Mouse (Mus musculus): ENCODE data around the gene Trim2. TPM values are rescaled to one million over a fixed set of nuclear protein-coding genes. Genes with fewer than 3 reads are reported as not detected.

The Trim2 gene
- polyA plus RNA-seq, 1 experiment from 2014 or later: 159 TPM

DNA sequence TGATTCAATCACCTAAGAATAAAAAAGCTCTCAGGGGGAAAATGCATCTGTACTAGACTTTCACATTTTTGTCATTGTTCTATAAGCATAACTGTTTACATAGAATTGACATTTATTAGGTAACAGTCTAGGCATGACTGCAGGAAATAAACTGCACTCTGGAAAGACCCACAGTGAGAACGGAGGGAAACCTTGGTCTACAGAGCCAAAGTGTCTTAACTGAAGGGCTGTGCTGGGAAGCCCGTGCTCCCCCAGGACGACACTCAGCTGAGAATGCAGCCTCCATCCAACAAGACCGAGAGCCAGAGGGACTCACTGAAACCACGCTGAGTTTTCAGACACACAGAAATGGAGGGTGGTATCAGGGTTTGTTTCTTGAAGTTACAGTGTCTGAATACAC, 175.9 kb downstream of the Trim2 start:
- Histone ChIP-seq H3K27ac (no peak overlapping the region), H3K27me3 (replicated peaks) (no peaks in the 10 kb centered on the region), H3K4me2 (no peak overlapping the region), H3K36me3 (replicated peaks) (no peaks in the 10 kb centered on the region), H3K4me1 (no peaks in the 10 kb centered on the region), H3K4me3 (no peak overlapping the region), H3K9ac (no peak overlapping the region), H3K9me3 (no peaks in the 10 kb centered on the region)
- WGBS: 59% methylated on average over 5 of the region's 5 CpGs
- no peak for ATAC-seq (replicated peaks)

DNA sequence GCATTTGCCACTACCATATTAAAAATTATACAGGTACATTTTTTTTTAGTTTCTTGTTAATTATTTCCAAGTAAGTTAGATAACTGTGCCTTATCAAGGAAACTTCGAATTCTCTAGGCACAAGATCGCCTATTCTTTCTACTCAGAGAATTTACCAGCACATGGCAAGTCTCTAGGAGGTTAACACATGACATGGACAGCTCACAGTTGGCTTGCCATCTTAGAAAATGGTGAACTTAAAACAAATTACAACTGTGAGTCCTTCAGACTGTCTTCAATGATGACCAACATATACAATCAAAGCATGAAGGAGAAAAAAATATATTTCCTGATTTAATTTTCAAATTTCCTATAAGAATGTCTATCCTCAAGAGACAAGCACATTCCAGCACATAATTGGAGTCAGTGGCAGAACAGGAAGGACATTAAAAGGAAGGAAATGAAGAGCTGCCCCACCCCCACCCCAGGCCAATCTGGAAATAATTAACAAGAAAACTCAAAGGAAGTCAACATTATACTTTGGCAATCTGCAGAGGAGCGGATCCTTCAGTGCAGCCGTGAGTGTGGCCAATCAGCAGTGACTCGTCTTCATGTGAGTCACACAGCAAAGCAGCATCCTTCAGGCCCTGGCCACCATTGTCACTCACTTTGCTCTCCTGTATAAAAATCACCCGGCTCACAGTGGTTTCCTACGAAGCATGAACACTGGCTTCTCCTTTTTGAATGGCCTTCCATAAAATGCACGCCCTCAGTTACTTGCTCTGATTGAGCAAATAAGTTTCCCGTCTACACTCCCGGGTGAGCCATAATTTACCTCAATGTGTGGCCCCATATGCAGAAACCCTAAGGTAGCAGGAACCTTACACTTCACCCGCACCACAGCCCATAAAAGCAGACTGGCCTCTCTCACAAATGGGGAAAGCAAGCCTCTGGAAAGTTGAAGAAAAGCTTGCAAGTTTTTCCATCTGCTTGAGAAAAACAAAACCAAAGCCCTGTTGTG, 177.5 kb downstream of the Trim2 start:
- Histone ChIP-seq H3K4me1 (no peaks in the 10 kb centered on the region), H3K9ac (no peak overlapping the region), H3K4me3 (no peak overlapping the region), H3K27me3 (replicated peaks) (no peaks in the 10 kb centered on the region), H3K4me2 (no peak overlapping the region), H3K27ac (no peak overlapping the region), H3K36me3 (replicated peaks) (no peaks in the 10 kb centered on the region), H3K9me3 (no peaks in the 10 kb centered on the region)
- ATAC-seq (replicated peaks): no peak
- WGBS: 81% methylated on average over 11 of the region's 11 CpGs

DNA sequence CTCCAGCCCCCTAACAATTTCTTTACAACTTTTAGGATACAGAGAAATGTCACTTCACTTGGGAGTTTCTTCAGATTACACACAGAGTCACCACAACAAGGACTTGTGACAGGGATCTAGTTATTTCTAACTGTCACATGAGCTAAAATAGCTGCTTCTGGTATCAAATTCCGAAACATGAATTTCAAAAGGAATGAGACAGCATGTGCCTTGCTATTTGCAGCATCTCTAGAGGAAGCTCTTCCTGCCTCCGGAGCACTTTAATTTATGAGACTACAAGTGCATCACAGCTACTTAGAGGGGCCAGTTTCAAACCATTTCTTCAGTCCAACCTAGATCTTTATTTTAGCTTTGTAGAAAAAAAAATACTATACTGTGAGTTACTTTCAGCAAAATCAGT, 179.2 kb downstream of the Trim2 start:
- Histone ChIP-seq H3K27me3 (replicated peaks) (no peaks in the 10 kb centered on the region), H3K36me3 (replicated peaks) (no peaks in the 10 kb centered on the region), H3K4me2 (no peak overlapping the region), H3K9ac (no peak overlapping the region), H3K4me1 (no peaks in the 10 kb centered on the region), H3K9me3 (no peaks in the 10 kb centered on the region), H3K27ac (no peak overlapping the region), H3K4me3 (no peak overlapping the region)
- no peak for ATAC-seq (replicated peaks)
- WGBS: 84% methylated on average over 2 of the region's 2 CpGs

DNA sequence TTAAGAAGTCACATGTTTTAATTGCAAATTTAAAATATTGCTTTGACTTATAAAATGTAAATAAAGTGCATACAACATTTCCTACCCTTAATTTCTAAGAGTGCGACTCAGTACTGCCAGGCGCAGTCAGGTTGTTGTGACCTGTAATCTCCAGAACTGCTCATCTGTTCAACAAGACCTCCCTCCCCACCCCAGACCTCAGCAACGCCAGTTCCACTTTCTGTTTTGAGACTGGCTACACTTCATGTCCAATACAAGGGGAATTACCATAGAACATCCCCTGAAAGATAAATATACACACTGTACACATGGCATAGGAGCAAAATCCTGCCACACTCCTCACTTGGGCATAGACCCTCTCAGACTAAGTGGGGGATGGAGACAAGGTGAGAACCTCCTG, 180.0 kb downstream of the Trim2 start:
- no peak for ATAC-seq (replicated peaks)
- Histone ChIP-seq H3K27ac (no peak overlapping the region), H3K27me3 (replicated peaks) (no peaks in the 10 kb centered on the region), H3K36me3 (replicated peaks) (no peaks in the 10 kb centered on the region), H3K4me2 (no peak overlapping the region), H3K4me1 (no peaks in the 10 kb centered on the region), H3K9ac (no peak overlapping the region), H3K4me3 (no peak overlapping the region), H3K9me3 (no peaks in the 10 kb centered on the region)
- 87% methylated on average over 3 of the region's 3 CpGs for WGBS

DNA sequence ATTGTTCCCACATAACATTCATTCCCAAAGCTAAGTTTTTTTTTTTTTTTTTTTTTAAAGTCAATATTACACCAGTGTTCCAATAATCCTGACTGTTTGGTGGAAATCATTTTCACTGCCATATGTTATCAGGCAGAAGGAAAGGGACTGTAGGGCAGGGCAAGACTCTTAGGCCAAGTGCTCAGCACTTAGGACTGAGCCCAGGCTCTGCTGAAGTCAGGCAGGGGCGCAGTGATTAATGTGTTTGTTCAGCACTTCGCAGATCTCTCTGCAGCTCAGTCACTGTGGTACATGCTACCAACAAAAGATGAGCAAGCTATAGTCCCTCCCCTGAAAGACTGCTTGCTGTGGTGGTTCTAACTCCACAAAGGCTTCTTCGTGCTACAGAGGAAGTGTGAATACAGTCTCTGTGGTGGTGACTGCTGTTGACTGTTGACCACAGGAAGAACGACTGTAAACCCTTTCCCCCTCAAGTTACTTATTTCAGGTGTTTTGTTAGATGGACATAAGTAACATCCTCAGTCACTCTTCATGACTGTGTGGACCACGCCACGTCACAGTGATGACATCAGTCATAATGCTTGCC, 180.9 kb downstream of the Trim2 start:
- Histone ChIP-seq H3K27me3 (replicated peaks) (no peaks in the 10 kb centered on the region), H3K4me2 (no peak overlapping the region), H3K9me3 (no peaks in the 10 kb centered on the region), H3K4me1 (no peaks in the 10 kb centered on the region), H3K36me3 (replicated peaks) (no peaks in the 10 kb centered on the region), H3K4me3 (no peak overlapping the region), H3K27ac (no peak overlapping the region), H3K9ac (no peak overlapping the region)
- no peak for ATAC-seq (replicated peaks)
- WGBS: 73% methylated on average over 6 of the region's 6 CpGs

DNA sequence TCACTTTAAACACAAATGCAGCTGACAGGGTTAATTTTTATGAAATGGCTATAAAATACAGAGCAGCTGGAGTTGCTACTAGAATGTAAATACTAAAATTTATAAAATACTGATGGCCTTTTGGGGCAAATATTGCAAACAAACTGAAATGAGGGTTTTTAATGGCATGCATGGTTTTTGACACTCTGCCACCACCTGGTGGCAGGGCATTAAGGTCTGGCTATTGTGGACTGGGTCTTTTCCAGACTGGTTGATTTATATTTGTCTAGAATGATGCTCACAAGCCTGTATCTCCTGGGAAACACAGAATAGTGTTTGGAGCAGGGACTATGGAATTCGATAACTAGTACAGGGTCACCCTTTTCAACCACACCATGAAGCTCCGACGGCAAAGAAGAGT, 183.2 kb downstream of the Trim2 start:
- no peaks in the 10 kb centered on the region for H3K9me3 ChIP-seq

DNA sequence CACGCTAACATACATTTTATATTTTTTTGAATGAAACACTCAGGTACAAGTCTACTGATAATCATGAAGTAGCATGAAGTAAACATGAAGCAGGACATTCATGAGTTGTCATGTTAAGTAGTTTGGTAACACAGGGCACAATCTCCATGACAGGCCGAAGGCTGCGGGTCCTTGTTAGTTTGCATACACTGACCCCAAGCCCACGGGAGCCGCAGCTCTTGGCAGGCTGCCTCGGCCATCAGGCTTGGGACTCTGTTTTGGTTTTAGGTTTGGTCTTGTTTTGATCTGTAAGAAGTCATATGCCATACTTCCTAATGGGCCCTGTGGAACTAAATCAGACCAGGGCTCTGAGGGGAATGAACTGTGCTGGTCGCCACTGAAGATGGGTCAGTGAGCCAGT, 188.0 kb downstream of the Trim2 start:
- no peaks in the 10 kb centered on the region for H3K36me3 ChIP-seq (replicated peaks)
- no peaks in the 10 kb centered on the region for H3K4me1 ChIP-seq
- H3K9ac ChIP-seq: no peak overlapping the region
- 78% methylated on average over 7 of the region's 7 CpGs for WGBS
- H3K9me3 ChIP-seq: no peaks in the 10 kb centered on the region
- no peak overlapping the region for H3K4me2 ChIP-seq
- H3K27me3 ChIP-seq (replicated peaks): no peaks in the 10 kb centered on the region
- no peak overlapping the region for H3K27ac ChIP-seq
- ATAC-seq (replicated peaks): no peak
- no peak overlapping the region for H3K4me3 ChIP-seq

More for the DNA sequence above, 183.2 kb downstream of the Trim2 start:
- ATAC-seq (replicated peaks): no peak
- Histone ChIP-seq H3K9ac (no peak overlapping the region), H3K4me1 (no peaks in the 10 kb centered on the region), H3K27me3 (replicated peaks) (no peaks in the 10 kb centered on the region), H3K27ac (no peak overlapping the region), H3K36me3 (replicated peaks) (no peaks in the 10 kb centered on the region), H3K4me3 (no peak overlapping the region), H3K4me2 (no peak overlapping the region)
- 81% methylated on average over 3 of the region's 3 CpGs for WGBS

DNA sequence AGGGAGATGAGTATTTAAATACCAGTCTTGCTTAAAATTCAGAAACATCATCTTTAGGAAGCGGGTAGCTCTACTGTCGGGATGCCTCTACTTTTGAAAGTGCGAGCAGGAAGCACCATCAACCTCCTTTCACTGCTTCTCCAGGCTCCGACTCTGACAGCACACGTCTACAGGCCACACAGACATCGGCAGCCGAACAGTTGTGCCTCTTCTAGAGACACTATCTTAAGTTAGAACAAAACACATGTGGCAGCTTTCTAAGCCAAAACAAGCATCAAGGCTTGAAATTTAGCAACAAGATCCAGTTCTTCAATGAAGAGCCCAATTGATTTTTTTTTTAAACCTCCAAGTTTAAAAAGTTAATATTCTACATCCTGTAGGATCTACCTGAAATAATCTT, 188.5 kb downstream of the Trim2 start:
- WGBS: 89% methylated on average over 7 of the region's 7 CpGs

More for the DNA sequence above, 188.5 kb downstream of the Trim2 start:
- Histone ChIP-seq H3K9me3 (no peaks in the 10 kb centered on the region), H3K27me3 (replicated peaks) (no peaks in the 10 kb centered on the region), H3K4me1 (no peaks in the 10 kb centered on the region), H3K36me3 (replicated peaks) (no peaks in the 10 kb centered on the region), H3K27ac (no peak overlapping the region), H3K4me3 (no peak overlapping the region), H3K4me2 (no peak overlapping the region), H3K9ac (no peak overlapping the region)
- ATAC-seq (replicated peaks): no peak

Other genes with a start within 250 kb of the Trim2 start
- 1.6 and 1.8 TPM in 2 replicates for gene Mnd1, start 151.1 kb downstream of the Trim2 start, polyA plus RNA-seq (2015; fragmentation: Nextera tagmentation; extraction: Ambion mirVana)
- gene Gm6525, start 132.8 kb downstream of the Trim2 start, polyA plus RNA-seq (2015; fragmentation: Nextera tagmentation; extraction: Ambion mirVana): 2.0 and 2.5 TPM in 2 replicates
- gene Fhdc1, start 173.6 kb upstream of the Trim2 start, polyA plus RNA-seq (2015; fragmentation: Nextera tagmentation; extraction: Ambion mirVana): 5.0 and 5.5 TPM in 2 replicates